Mouse (Mus musculus) forebrain, embryonic 16.5 days (tissue): ENCODE results near the gene Sf1. TPM values are rescaled to one million over a fixed set of nuclear protein-coding genes. Genes with fewer than 3 reads are reported as not detected.

ENCODE experiments used
- ATAC-seq: fragments of 200-750 bp; cut with Nextera tagmentation; 2 replicates; pipeline ENCODE4 v1.8.0; 2017; ENCODE audit warnings: mild to moderate bottlenecking, moderate library complexity
- H3K27ac ChIP-seq: fragments of 300-500 bp; sonication (generic); 2 replicates; pipeline ENCODE4 v1.5.1; 2014; ENCODE audit warnings: low read length, control low read depth
- H3K27me3 ChIP-seq: fragments of 300-500 bp; sonication (generic); replicated peaks from 2 replicates; pipeline ENCODE4 v1.6.1; 2014; ENCODE audit warnings: low read length; ENCODE audit not compliant: control insufficient read depth, insufficient read depth
- H3K36me3 ChIP-seq: fragments of 300-500 bp; sonication (generic); 2 replicates; pipeline ENCODE4 v1.6.1; 2014; ENCODE audit not compliant: control insufficient read depth, insufficient read depth
- H3K4me1 ChIP-seq: fragments of 300-500 bp; sonication (generic); replicated peaks from 2 replicates; pipeline ENCODE4 v1.6.1; 2014; ENCODE audit warnings: low read length; ENCODE audit not compliant: control insufficient read depth, insufficient read depth
- H3K4me2 ChIP-seq: fragments of 300-500 bp; sonication (generic); 2 replicates; pipeline ENCODE4 v1.6.1; 2014; ENCODE audit warnings: mild to moderate bottlenecking, low read length, control low read depth
- H3K4me3 ChIP-seq: fragments of 300-500 bp; sonication (generic); replicated peaks from 2 replicates; pipeline ENCODE4 v1.5.1; 2014; ENCODE audit warnings: mild to moderate bottlenecking, low read length, control low read depth
- H3K9ac ChIP-seq: fragments of 300-500 bp; sonication (generic); replicated peaks from 2 replicates; pipeline ENCODE4 v1.6.1; 2014; ENCODE audit warnings: low read depth, low read length, control low read depth
- H3K9me3 ChIP-seq: fragments of 300-500 bp; sonication (generic); 2 replicates; pipeline ENCODE4 v1.6.1; 2016; ENCODE audit warnings: low read length; ENCODE audit not compliant: control insufficient read depth
- WGBS: fragments of 180-500 bp; shearing (Covaris S2); extraction: QIAGEN DNeasy Blood & Tissue Kit; methylation state at CpG from one replicate; pipeline ENCODE4 v1.1.7; 2014; 5-methylcytosine and 5-hydroxymethylcytosine counted together
- polyA plus RNA-seq: library from polyadenylated mRNA; unstranded; fragments of >200 nt; fragmentation: Nextera tagmentation; extraction: Ambion mirVana; gene quantifications from 2 replicates; pipeline ENCODE4 v1.2.1, GENCODE M21; 2015

Sf1 gene
- polyA plus RNA-seq, 1 experiment from 2014 or later, result 122 TPM

DNA sequence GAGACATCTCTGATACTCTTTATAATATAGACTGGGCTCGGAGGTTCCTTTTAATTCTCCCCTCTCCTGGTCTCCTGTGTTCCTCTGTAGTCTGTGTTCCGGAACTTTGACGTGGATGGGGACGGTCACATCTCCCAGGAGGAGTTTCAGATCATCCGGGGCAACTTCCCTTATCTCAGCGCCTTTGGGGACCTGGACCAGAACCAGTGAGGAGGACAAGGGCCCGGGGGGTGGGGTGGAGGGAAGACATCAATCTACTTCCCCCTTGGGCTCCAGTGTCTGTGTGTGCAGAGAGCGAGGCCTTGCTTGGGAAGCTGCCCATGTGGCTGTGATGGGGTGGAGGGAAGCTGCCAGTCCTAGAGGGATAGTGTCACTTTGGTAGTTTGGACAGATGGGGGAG lies 45.3 kb downstream of the Sf1 start:
- Histone ChIP-seq H3K27me3 (no peaks in the 10 kb centered on the region), H3K4me2 (no peak overlapping the region), H3K27ac (no peak overlapping the region), H3K9me3 (no peaks in the 10 kb centered on the region), H3K4me3 (no peak overlapping the region), H3K9ac (no peak overlapping the region), H3K36me3 (no peaks in the 10 kb centered on the region), H3K4me1 (peaks cover 4% of the 10 kb centered on the region)
- WGBS, result 79% methylated on average over 8 of the region's 8 CpGs
- ATAC-seq, result no peak

- Histone ChIP-seq H3K27ac (no peak overlapping the region), H3K27me3 (no peaks in the 10 kb centered on the region), H3K4me2 (no peak overlapping the region), H3K4me3 (no peak overlapping the region), H3K36me3 (no peaks in the 10 kb centered on the region), H3K9me3 (no peaks in the 10 kb centered on the region), H3K4me1 (peaks cover 4% of the 10 kb centered on the region), H3K9ac (no peak overlapping the region)
- no peak for ATAC-seq
- WGBS, result 74% methylated on average over 5 of the region's 5 CpGs
Observed at GRCm38 (mm10) chr19:6409176-6409575, 45.7 kb downstream of the Sf1 start.

- Histone ChIP-seq H3K27ac (no peak overlapping the region), H3K9me3 (no peaks in the 10 kb centered on the region), H3K4me2 (no peak overlapping the region), H3K27me3 (no peaks in the 10 kb centered on the region), H3K4me3 (no peak overlapping the region), H3K4me1 (peaks cover 4% of the 10 kb centered on the region), H3K36me3 (no peaks in the 10 kb centered on the region), H3K9ac (no peak overlapping the region)
- no peak for ATAC-seq
- 83% methylated on average over 5 of the region's 5 CpGs for WGBS
Observed at GRCm38 (mm10) chr19:6409936-6410335, 46.4 kb downstream of the Sf1 start.

DNA sequence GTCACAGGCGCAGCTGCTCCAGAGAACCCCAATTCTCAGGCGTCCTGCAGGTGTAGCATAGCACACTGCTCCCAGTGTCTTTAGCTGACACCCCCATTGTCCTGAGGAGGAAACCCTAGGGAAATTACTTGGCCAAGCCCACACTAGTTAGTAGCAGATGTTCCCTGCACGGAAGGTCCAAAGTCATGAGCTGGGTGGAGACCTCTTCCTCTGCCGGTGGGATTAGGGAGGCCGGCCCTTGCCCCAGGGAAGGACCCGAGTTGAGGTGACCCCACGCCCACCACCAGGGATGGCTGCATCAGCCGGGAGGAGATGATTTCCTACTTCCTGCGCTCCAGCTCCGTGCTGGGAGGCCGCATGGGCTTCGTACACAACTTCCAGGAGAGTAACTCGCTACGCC lies 49.3 kb downstream of the Sf1 start:
- no peak overlapping the region for H3K9ac ChIP-seq
- no peaks in the 10 kb centered on the region for H3K36me3 ChIP-seq
- no peaks in the 10 kb centered on the region for H3K27me3 ChIP-seq
- no peak overlapping the region for H3K4me3 ChIP-seq
- ATAC-seq, result no peak
- WGBS, result 72% methylated on average over 14 of the region's 14 CpGs
- H3K9me3 ChIP-seq, result no peaks in the 10 kb centered on the region
- H3K27ac ChIP-seq, result no peak overlapping the region
- peaks cover 31% of the 10 kb centered on the region for H3K4me1 ChIP-seq
- H3K4me2 ChIP-seq, result no peak overlapping the region

- Histone ChIP-seq H3K27ac (peak overlapping the region; percentile 86), H3K4me2 (no peak overlapping the region), H3K4me3 (no peak overlapping the region), H3K9me3 (no peaks in the 10 kb centered on the region), H3K36me3 (no peaks in the 10 kb centered on the region), H3K4me1 (peaks cover 48% of the 10 kb centered on the region), H3K27me3 (no peaks in the 10 kb centered on the region), H3K9ac (peak overlapping the region; percentile 19; the same call in 1 of the 2 replicates)
- 62% methylated on average over 6 of the region's 6 CpGs for WGBS
- ATAC-seq, result no peak
Observed at GRCm38 (mm10) chr19:6415454-6415853, 52.0 kb downstream of the Sf1 start.

DNA sequence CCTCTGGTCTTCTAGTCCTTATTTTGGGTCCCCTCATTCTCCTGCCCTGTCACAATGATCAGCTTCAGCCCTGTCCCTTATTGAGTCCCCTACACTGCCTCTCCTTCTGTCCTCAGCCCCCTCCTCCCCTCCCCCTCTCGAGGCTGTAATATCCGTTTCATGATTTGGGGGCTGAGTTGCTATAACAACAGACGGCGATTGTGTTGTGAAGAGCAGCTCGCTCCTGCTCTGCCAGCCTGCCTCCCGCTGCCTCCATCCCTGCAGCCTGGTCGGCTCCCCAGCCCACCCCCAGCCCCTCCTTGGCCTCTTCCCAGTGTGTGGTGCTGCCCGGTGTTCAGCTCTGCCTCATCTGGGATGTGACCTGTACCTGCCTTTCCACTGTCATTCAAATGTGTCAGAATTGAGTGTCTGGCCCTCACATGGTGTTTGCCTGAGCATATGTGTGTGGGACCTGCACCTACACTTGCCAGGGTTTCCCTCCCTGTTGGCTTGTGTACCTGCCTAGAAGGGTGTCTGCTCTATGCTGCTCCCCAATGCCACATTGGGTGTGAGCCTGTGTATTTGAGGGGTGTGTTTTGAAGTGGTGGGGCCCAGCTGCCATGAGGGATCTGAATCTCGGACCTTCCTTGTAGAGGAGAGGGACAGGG lies 52.8 kb downstream of the Sf1 start:
- no peak overlapping the region for H3K4me3 ChIP-seq
- H3K36me3 ChIP-seq, result no peaks in the 10 kb centered on the region
- peak overlapping the region; percentile 86 for H3K27ac ChIP-seq
- ATAC-seq, result peak; percentile 35
- peak overlapping the region; percentile 31 for H3K4me2 ChIP-seq
- no peaks in the 10 kb centered on the region for H3K9me3 ChIP-seq
- no peaks in the 10 kb centered on the region for H3K27me3 ChIP-seq
- 3% methylated on average over 9 of the region's 9 CpGs for WGBS
- peak overlapping the region; percentile 45 for H3K9ac ChIP-seq
- peaks cover 52% of the 10 kb centered on the region for H3K4me1 ChIP-seq

GRCm38 (mm10) chr19:6416894-6417761 lies 53.6 kb downstream of the Sf1 start:
- no peak for ATAC-seq
- H3K36me3 ChIP-seq, result no peaks in the 10 kb centered on the region
- no peak overlapping the region for H3K4me3 ChIP-seq
- H3K27ac ChIP-seq, result peak overlapping the region; percentile 86
- H3K9ac ChIP-seq, result peak overlapping the region; percentile 45; the same call in 1 of the 2 replicates
- no peaks in the 10 kb centered on the region for H3K27me3 ChIP-seq
- H3K4me2 ChIP-seq, result no peak overlapping the region
- no peaks in the 10 kb centered on the region for H3K9me3 ChIP-seq
- H3K4me1 ChIP-seq, result peaks cover 60% of the 10 kb centered on the region
- WGBS, result 65% methylated on average over 12 of the region's 12 CpGs

DNA sequence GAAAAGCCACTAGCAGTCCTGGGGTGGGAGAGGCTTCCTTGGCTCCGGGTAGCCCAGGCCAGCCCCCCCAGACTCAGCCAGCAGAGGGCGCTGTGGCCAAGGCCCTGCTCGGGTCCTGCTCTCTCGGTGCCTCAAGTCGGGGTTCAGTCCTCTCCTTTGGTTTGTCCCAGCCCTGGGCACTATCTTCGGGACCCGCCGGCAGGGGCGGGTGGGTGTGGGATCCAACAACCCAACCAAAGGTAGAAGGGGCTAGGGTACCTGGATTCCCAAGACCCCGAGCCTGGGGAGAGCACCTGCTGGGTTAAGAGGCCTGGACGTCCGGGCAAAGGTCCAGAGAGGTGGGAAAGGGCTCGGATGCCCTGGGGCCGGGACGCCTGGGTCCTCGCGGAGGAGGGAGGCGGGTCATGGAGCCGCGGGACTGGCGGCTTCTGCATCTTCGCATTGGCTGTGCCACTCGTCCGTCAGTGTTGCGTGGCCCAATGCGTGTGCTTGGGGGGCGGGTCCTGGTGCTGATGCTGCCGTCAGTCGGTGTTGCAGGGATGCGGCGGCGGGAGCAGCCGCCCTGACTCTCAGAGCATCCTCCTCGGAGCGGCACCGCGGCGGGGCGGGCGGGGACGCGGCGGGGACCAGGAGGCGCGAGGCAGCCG lies 54.9 kb downstream of the Sf1 start, which contains the start of gene Nrxn2:
Gene Nrxn2, plus strand, starts transcription at position 499 of the 647 bp plus-strand sequence.
- H3K9ac ChIP-seq, result peak within 1 kb of the TSS; percentile 81
- under 1% methylated on average over 40 of the region's 46 CpGs for WGBS
- H3K4me1 ChIP-seq, result peaks cover 72% of the 10 kb centered on the region
- H3K27ac ChIP-seq, result peak within 1 kb of the TSS; percentile 91
- H3K36me3 ChIP-seq, result no peaks in the 10 kb centered on the region
- peak within 1 kb of the TSS; percentile 67 for H3K4me3 ChIP-seq
- H3K4me2 ChIP-seq, result peak within 1 kb of the TSS; percentile 81
- H3K27me3 ChIP-seq, result no peaks in the 10 kb centered on the region
- ATAC-seq, result peak; percentile 95
- H3K9me3 ChIP-seq, result no peaks in the 10 kb centered on the region
